Mouse (Mus musculus): Measurements from ENCODE around the gene Ntpcr.

Gene Ntpcr

GRCm38 (mm10) chr8:125775031-125775430 is 45.3 kb downstream of the Ntpcr start:
- DNase-seq (ENCODE audit: low spot score): no peak

GRCm38 (mm10) chr8:125776314-125776713 is 46.6 kb downstream of the Ntpcr start:
- DNase-seq (ENCODE audit: low spot score): no peak

- no peak for DNase-seq (ENCODE audit: low spot score)
Observed at GRCm38 (mm10) chr8:125776800-125777199, 47.0 kb downstream of the Ntpcr start.

GRCm38 (mm10) chr8:125777478-125778164 is 47.9 kb downstream of the Ntpcr start:
- no peak for DNase-seq (ENCODE audit: low spot score)

GRCm38 (mm10) chr8:125778919-125779318 is 49.2 kb downstream of the Ntpcr start:
- DNase-seq (ENCODE audit: low spot score): no peak

- no peak for DNase-seq (ENCODE audit: low spot score)
Observed at GRCm38 (mm10) chr8:125779656-125780055, 49.9 kb downstream of the Ntpcr start.

GRCm38 (mm10) chr8:125782161-125782560 is 52.4 kb downstream of the Ntpcr start:
- no peak for DNase-seq (ENCODE audit: low spot score)

GRCm38 (mm10) chr8:125786886-125787285 is 57.1 kb downstream of the Ntpcr start:
- no peak for DNase-seq (ENCODE audit: low spot score)

- DNase-seq (ENCODE audit: low spot score): no peak
Observed at GRCm38 (mm10) chr8:125792816-125793455, 63.2 kb downstream of the Ntpcr start.

GRCm38 (mm10) chr8:125795341-125795740 is 65.6 kb downstream of the Ntpcr start:
- no peak for DNase-seq (ENCODE audit: low spot score)

GRCm38 (mm10) chr8:125796970-125797369 is 67.2 kb downstream of the Ntpcr start:
- no peak for DNase-seq (ENCODE audit: low spot score)

Measured in spleen, adult 12 weeks (tissue).